Mouse (Mus musculus) liver, embryonic 16.5 days (tissue): ENCODE results near the gene Eaf2. TPM values are rescaled to one million over a fixed set of nuclear protein-coding genes. Genes with fewer than 3 reads are reported as not detected.
A peak's percentile ranks its signal among the peaks of the same experiment; 100 is the strongest.

Experiments
- ATAC-seq: fragments of 200-750 bp; cut with Nextera tagmentation; 2 replicates; pipeline ENCODE4 v1.8.0; 2017; ENCODE audit warnings: low read depth, mild to moderate bottlenecking, moderate number of reproducible peaks, moderate library complexity
- H3K27ac ChIP-seq: fragments of 300-500 bp; sonication (generic); 2 replicates; pipeline ENCODE4 v1.5.1; 2014; ENCODE audit warnings: mild to moderate bottlenecking, low read length
- H3K27me3 ChIP-seq: fragments of 300-500 bp; sonication (generic); 2 replicates; pipeline ENCODE4 v1.6.1; 2014; ENCODE audit warnings: low read depth, low read length, mixed read lengths; ENCODE audit not compliant: control insufficient read depth, insufficient read depth
- H3K36me3 ChIP-seq: fragments of 300-500 bp; sonication (generic); 2 replicates; pipeline ENCODE4 v1.6.1; 2014; ENCODE audit warnings: mild to moderate bottlenecking; ENCODE audit not compliant: control insufficient read depth, insufficient read depth
- H3K4me1 ChIP-seq: fragments of 300-500 bp; sonication (generic); 2 replicates; pipeline ENCODE4 v1.6.1; 2014; ENCODE audit warnings: low read depth, low read length, mixed read lengths; ENCODE audit not compliant: control insufficient read depth
- H3K4me2 ChIP-seq: fragments of 300-500 bp; sonication (generic); 2 replicates; pipeline ENCODE4 v1.6.1; 2014; ENCODE audit warnings: low read depth, low read length, mixed read lengths
- H3K4me3 ChIP-seq: fragments of 300-500 bp; sonication (generic); 2 replicates; pipeline ENCODE4 v1.5.1; 2014; ENCODE audit warnings: low read depth, mild to moderate bottlenecking, low read length
- H3K9ac ChIP-seq: fragments of 300-500 bp; sonication (generic); 2 replicates; pipeline ENCODE4 v1.6.1; 2014; ENCODE audit warnings: low read depth, low read length
- H3K9me3 ChIP-seq: fragments of 300-500 bp; sonication (generic); replicated peaks from 2 replicates; pipeline ENCODE4 v1.6.1; 2016; ENCODE audit warnings: low read length; ENCODE audit not compliant: control insufficient read depth
- WGBS: fragments of 180-500 bp; shearing (Covaris S2); extraction: QIAGEN DNeasy Blood & Tissue Kit; methylation state at CpG from one replicate; pipeline ENCODE4 v1.1.7; 2014; ENCODE audit not compliant: insufficient replicate concordance; 5-methylcytosine and 5-hydroxymethylcytosine counted together
- polyA plus RNA-seq: library from polyadenylated mRNA; unstranded; fragments of >200 nt; fragmentation: Nextera tagmentation; extraction: Ambion mirVana; gene quantifications from 2 replicates; pipeline ENCODE4 v1.2.1, GENCODE M21; 2015

The Eaf2 gene
- polyA plus RNA-seq, 1 experiment from 2014 or later = 0.28 TPM

- H3K27me3 ChIP-seq = peaks cover 2% of the 10 kb centered on the region; the same call in 1 of the 2 replicates
- no peaks in the 10 kb centered on the region for H3K9me3 ChIP-seq
- H3K27ac ChIP-seq = no peak overlapping the region
- no peak overlapping the region for H3K4me3 ChIP-seq
- 0 out of 2 replicates have a peak, but pooled peaks have one; percentile 27 for ATAC-seq
- H3K9ac ChIP-seq = no peak overlapping the region
- 3% methylated on average over 3 of the region's 3 CpGs for WGBS
- H3K36me3 ChIP-seq = no peaks in the 10 kb centered on the region
- H3K4me2 ChIP-seq = no peak overlapping the region
- peaks cover 2% of the 10 kb centered on the region; the same call in 1 of the 2 replicates for H3K4me1 ChIP-seq
These were observed 53.3 kb downstream of the Eaf2 start for GRCm38 (mm10) chr16:36821474-36821873.

- no peaks in the 10 kb centered on the region for H3K9me3 ChIP-seq
- 55% methylated on average over 3 of the region's 3 CpGs for WGBS
- no peak overlapping the region for H3K4me2 ChIP-seq
- no peak for ATAC-seq
- no peak overlapping the region for H3K9ac ChIP-seq
- no peak overlapping the region for H3K4me3 ChIP-seq
- H3K27ac ChIP-seq = no peak overlapping the region
- H3K36me3 ChIP-seq = no peaks in the 10 kb centered on the region
- peaks cover 2% of the 10 kb centered on the region; the same call in 1 of the 2 replicates for H3K27me3 ChIP-seq
- H3K4me1 ChIP-seq = peaks cover 2% of the 10 kb centered on the region; the same call in 1 of the 2 replicates
These were observed 54.1 kb downstream of the Eaf2 start for GRCm38 (mm10) chr16:36820747-36821146.

DNA sequence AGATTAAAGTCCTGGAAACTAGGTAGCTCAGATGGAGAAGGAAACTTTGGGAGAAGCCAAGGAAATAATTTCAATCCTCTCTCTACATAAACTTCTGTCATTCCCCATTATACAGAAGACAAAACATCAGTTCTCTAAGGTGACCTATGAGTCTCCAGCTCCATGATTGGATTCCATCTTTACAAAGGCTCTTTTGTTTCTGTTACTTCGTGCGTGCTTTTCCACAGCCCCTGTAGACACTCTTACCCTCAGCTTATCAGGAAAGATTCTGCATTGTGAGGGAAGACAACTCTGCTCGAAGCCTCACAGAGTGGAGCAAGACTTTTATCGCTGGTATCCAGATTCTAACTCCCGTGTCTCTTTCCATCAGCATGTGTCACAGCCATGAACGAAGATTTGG lies 54.8 kb downstream of the Eaf2 start:
- H3K9ac ChIP-seq = no peak overlapping the region

GRCm38 (mm10) chr16:36817321-36817926 lies 57.4 kb downstream of the Eaf2 start:
- ATAC-seq = peak; percentile 51; the same call in 1 of the 2 replicates

More for the DNA sequence above, 54.8 kb downstream of the Eaf2 start:
- Histone ChIP-seq H3K4me2 (no peak overlapping the region), H3K4me3 (no peak overlapping the region), H3K9me3 (no peaks in the 10 kb centered on the region), H3K36me3 (no peaks in the 10 kb centered on the region), H3K27me3 (peaks cover 2% of the 10 kb centered on the region; the same call in 1 of the 2 replicates), H3K27ac (no peak overlapping the region), H3K4me1 (peaks cover 2% of the 10 kb centered on the region; the same call in 1 of the 2 replicates)
- ATAC-seq = no peak
- 62% methylated on average over 6 of the region's 6 CpGs for WGBS

GRCm38 (mm10) chr16:36816916-36817315 lies 57.9 kb downstream of the Eaf2 start:
- no peak overlapping the region for H3K4me3 ChIP-seq
- H3K27me3 ChIP-seq = no peaks in the 10 kb centered on the region
- H3K36me3 ChIP-seq = no peaks in the 10 kb centered on the region
- ATAC-seq = no peak
- H3K4me2 ChIP-seq = no peak overlapping the region
- no peaks in the 10 kb centered on the region for H3K9me3 ChIP-seq
- no peak overlapping the region for H3K27ac ChIP-seq
- peaks cover 2% of the 10 kb centered on the region; the same call in 1 of the 2 replicates for H3K4me1 ChIP-seq
- no peak overlapping the region for H3K9ac ChIP-seq

More at GRCm38 (mm10) chr16:36817321-36817926, 57.4 kb downstream of the Eaf2 start:
- H3K4me1 ChIP-seq = peaks cover 2% of the 10 kb centered on the region; the same call in 1 of the 2 replicates
- H3K9me3 ChIP-seq = no peaks in the 10 kb centered on the region
- H3K4me2 ChIP-seq = no peak overlapping the region
- H3K27ac ChIP-seq = no peak overlapping the region
- H3K9ac ChIP-seq = no peak overlapping the region
- H3K27me3 ChIP-seq = no peaks in the 10 kb centered on the region
- H3K4me3 ChIP-seq = no peak overlapping the region
- WGBS = 14% methylated on average over 7 of the region's 7 CpGs
- no peaks in the 10 kb centered on the region for H3K36me3 ChIP-seq

- WGBS = 39% methylated on average over 3 of the region's 3 CpGs
- Histone ChIP-seq H3K4me3 (no peak overlapping the region), H3K36me3 (no peaks in the 10 kb centered on the region), H3K9ac (no peak overlapping the region), H3K4me1 (no peaks in the 10 kb centered on the region), H3K27me3 (no peaks in the 10 kb centered on the region), H3K9me3 (no peaks in the 10 kb centered on the region), H3K4me2 (no peak overlapping the region), H3K27ac (no peak overlapping the region)
- peak; percentile 64 for ATAC-seq
These were observed 61.1 kb downstream of the Eaf2 start for GRCm38 (mm10) chr16:36813680-36814079.

DNA sequence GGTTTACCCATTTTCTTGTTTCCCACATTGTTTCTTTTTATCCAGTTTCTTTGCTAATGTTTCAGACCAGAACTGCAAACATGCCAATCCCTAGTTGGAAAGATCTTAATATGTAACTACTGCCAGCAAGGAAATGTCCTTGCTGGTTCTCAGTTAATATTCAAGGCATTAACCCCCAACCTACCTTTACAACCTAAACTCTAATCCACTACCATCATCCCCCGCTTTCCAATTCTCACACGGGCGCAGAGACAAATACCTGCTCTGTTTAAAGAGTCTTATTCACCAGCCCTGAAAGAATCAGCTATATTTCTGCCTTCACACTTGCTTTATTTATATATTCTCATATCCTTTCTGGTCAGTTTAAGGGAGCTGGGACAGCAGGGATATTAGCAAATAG lies 66.2 kb downstream of the Eaf2 start:
- no peaks in the 10 kb centered on the region for H3K27me3 ChIP-seq
- no peak overlapping the region for H3K4me3 ChIP-seq
- H3K36me3 ChIP-seq = no peaks in the 10 kb centered on the region
- no peaks in the 10 kb centered on the region for H3K4me1 ChIP-seq
- no peak overlapping the region for H3K27ac ChIP-seq
- 74% methylated on average over 3 of the region's 3 CpGs for WGBS
- H3K9ac ChIP-seq = no peak overlapping the region
- H3K9me3 ChIP-seq = no peaks in the 10 kb centered on the region
- no peak for ATAC-seq
- H3K4me2 ChIP-seq = no peak overlapping the region

DNA sequence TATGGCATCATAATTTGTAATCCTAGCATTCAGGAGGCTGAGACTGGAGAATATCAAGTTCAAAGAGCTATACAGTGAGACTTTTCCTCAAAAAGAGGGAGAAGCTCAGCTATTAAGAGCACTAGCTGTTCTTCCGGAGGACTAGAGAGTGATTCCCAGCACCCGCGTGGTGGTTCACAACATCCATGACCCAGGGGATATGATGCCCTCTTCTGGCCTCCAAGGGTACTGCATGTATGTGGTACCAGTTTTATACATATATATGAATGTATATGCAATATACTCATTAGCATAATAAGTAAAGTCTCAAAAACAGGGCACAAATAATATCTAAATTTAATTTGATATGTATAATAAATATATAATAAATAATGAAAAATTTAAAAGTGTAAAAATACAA lies 72.4 kb downstream of the Eaf2 start:
- H3K27me3 ChIP-seq = no peaks in the 10 kb centered on the region
- H3K4me2 ChIP-seq = no peak overlapping the region
- H3K9me3 ChIP-seq = no peaks in the 10 kb centered on the region
- H3K36me3 ChIP-seq = no peaks in the 10 kb centered on the region
- ATAC-seq = no peak
- no peaks in the 10 kb centered on the region for H3K4me1 ChIP-seq
- H3K27ac ChIP-seq = no peak overlapping the region
- H3K9ac ChIP-seq = no peak overlapping the region
- 72% methylated on average over 3 of the region's 3 CpGs for WGBS
- no peak overlapping the region for H3K4me3 ChIP-seq

GRCm38 (mm10) chr16:36798334-36798733 lies 76.5 kb downstream of the Eaf2 start:
- Histone ChIP-seq H3K4me1 (no peaks in the 10 kb centered on the region), H3K9me3 (no peaks in the 10 kb centered on the region), H3K9ac (no peak overlapping the region), H3K36me3 (no peaks in the 10 kb centered on the region), H3K4me2 (no peak overlapping the region), H3K4me3 (no peak overlapping the region), H3K27me3 (no peaks in the 10 kb centered on the region), H3K27ac (no peak overlapping the region)
- no peak for ATAC-seq
- WGBS = 56% methylated on average over 2 of the region's 2 CpGs
